Mouse (Mus musculus): ENCODE measurements around the gene Pnliprp1.

The Pnliprp1 gene

GRCm38 (mm10) chr19:58781566-58781965, 52.9 kb downstream of the Pnliprp1 start:
- no peak for DNase-seq (ENCODE audit: low spot score)

DNA sequence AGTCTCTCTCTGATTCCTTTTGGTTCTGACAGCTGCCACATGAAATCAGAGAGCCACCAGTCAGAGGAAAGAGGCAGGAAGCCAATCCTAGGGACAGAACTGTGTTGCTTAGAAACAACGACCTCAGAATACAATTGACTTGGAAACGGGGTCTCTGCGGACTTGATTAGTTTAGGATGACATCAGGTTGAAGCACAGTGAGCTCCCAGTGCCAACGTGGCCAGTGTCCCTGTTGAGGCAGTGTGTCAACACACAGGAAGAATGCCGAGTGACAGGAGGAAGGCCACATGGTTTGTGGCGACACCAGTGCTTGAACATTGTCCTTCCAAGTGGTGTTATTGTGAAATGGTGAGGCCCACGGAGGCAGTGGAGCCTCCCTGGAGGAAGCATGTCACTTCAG, 55.3 kb downstream of the Pnliprp1 start:
- no peak for DNase-seq (ENCODE audit: low spot score)

DNA sequence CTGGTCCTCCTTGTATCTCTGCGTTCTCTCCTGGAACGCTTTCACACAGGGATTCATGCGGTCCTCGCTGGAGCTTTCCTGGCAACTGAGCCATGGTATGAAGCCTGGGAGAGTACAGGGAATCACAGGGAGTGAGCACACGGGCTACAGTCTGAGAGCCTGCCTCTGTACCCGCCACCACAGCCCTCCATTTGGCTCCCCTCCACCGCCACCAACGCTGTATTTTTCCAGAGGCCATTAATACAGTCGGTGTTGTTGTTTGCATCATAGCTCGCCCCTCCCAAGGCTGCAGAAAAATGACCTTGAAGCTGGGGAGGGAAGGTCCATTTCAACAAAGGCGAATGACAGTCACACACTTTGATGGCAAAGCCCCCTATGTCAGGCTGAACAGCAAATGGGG, 60.5 kb downstream of the Pnliprp1 start:
- DNase-seq (ENCODE audit: low spot score) = no peak

Data from lung, postnatal 25 days (tissue).